Mouse (Mus musculus) common myeloid progenitor, adult 5-6 weeks (primary cell): ENCODE measurements around the gene Akap13. TPM values are rescaled to one million over a fixed set of nuclear protein-coding genes. Genes with fewer than 3 reads are reported as not detected.
A peak's percentile ranks its signal among the peaks of the same experiment; 100 is the strongest.

Experiments
- ATAC-seq: replicated peaks from 2 replicates; pipeline ENCODE4 v1.8.0; 2016; ENCODE audit warnings: low read depth, mild to moderate bottlenecking, moderate TSS enrichment, inconsistent platforms; ENCODE audit not compliant: poor library complexity, severe bottlenecking
- total RNA-seq: library from RNA; stranded (forward); fragments of 200-1000, 187-1606 nt; gene quantifications from 2 replicates; pipeline ENCODE4 v1.2.3, GENCODE M21; 2017

Akap13 gene
- total RNA-seq, 1 experiment from 2014 or later = 275 TPM

DNA sequence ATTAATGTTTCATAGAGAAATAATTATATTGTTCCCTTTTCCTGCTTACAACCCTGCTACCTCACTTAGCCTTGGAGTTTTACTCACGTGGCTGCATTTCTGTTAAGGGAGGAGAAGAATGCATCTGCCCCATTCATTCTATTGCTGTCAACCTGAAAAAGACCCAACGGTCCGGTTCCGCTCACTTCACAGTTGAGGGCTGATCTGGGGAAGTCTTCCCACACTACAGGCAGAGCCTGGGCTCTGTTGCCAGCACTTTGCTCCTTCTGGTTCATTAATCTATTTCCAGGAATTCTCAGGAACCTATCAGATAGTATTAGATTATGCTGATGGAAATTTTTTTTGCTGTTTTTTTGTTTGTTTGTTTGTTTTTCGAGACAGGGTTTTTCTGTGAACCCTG lies 239.4 kb downstream of the Akap13 start:
- ATAC-seq = no peak

DNA sequence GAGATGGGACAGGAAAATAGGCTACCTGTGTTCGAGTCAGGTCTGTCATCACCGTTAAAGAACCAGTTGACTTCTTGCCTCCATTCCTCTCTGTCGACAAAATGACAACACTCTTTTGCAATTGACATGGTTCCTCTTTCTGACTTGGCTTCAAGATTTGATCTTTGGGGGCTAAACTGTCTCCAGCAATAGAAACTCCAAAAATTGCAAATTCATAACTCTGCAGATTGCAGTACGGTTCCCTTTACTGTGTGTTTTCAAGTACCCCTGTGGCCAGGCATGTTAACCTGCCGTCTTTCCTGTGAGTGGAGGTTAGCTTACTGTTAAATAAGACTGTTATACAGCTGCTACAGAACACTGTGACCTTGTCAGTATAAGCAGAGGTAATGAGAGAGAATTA lies 244.5 kb downstream of the Akap13 start:
- ATAC-seq = peak; percentile 64

DNA sequence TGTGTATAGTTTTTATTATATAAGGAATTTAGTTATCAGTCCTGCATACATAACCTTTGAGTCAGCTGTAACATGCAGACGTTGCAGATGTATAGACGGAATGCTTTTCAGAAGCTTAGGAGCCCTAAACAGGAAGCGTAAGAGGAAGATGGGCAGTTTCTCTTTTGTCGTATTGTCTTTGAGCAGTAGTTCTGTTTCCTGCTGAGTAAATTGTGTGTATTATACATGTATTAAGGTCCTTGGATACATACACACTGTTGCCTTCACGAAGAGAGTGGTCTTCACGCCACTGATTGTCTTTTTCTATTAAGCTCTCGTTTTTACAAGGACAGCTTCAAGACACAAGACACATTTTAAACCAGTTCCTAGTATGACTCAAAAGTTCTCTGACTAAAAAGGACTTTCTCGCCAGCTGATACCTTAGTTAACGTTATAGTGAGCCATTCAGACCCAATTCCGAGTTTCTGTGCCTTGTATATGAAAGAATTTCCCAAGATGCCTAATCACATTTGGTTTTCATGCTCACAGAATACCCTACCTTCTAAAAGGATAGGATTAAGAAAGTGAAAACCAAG lies 245.5 kb downstream of the Akap13 start:
- ATAC-seq = no peak

DNA sequence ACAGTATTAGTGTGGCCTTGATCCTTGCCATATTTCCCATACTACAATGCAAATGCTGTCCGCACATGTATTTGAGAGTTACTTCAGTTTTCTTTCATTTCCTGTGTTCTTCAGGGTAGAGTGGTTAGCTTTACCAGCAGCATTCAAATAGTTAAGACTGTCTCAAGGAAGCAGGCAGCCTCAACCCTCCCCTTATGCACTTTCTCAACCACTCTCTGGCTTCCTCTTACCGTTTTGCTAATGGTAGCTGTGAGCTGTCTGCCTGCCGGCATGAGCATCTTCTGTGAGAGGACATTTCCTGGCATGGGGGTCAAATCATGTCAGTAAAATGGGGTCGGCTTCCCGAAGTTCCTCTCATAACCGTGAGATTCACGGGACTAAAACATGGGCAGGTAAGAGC lies 246.4 kb downstream of the Akap13 start:
- ATAC-seq = peak; percentile 54

DNA sequence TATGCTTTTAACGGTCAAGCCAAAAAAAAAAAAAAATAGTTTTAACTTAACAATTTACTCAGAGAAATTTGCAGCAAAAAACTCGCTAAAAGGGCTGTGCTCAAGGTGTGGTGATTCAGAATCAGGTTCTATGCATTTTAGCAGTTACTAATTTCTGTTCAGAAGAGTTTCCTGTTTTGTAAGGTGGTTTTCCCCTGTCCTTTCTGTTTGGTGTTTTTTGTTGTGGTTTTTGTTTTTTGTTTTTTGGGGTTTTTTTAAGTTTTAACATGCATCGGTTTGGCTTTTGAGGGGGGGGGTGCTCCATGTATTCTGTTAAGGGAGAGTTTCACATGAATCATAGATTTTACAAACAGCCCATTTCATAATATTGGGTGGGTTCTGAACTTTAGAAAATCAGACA lies 247.0 kb downstream of the Akap13 start:
- no peak for ATAC-seq

DNA sequence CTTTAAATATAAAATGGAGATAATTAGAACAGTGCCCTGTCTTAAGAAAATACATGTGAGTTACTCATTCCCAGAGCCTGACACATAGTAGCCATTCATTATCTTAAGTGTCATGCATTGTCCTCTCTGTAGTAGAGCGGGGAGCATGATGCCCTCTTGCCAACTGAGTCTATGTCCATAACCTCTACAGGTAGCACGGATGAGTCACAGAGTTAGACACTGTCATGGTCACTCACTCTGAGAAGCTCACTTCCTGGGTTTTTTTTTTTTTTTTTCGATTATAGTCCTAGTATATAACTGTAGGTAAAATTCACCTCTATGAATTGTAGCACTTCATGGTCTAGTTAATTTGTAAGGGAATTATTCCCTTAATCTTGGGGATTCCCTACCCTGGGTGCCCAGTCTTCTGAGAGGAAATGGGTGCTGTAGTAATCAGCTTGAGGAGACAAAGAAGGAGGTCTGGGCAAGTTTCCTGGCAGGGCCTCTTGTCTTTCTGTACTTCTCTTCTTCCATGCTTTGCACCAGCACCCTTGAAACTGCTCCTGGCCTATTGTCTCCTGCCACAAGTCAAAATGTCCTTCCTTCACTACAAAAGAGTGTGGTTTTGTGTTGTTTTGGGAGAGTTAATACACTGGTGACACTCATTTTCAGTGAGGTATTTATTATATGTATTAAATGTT lies 247.8 kb downstream of the Akap13 start:
- ATAC-seq = no peak

DNA sequence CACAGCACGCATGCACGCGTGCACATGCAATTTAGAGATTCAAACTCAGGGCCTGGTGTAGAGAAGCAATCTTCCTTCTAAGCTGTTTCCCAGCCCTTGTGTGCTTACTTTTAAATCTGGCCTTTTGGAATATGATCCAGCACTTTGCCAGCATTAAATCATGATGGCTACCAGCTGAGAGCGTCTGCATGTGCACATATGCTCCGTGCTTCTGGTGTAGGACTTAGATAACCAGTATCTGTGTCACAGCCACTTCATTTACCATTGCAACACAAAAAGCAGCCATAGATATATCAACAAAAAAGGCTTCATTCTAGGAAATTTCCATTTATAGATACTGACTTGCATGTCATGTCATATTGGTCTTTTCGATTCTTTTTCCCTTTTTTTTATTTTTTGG lies 249.5 kb downstream of the Akap13 start:
- no peak for ATAC-seq

DNA sequence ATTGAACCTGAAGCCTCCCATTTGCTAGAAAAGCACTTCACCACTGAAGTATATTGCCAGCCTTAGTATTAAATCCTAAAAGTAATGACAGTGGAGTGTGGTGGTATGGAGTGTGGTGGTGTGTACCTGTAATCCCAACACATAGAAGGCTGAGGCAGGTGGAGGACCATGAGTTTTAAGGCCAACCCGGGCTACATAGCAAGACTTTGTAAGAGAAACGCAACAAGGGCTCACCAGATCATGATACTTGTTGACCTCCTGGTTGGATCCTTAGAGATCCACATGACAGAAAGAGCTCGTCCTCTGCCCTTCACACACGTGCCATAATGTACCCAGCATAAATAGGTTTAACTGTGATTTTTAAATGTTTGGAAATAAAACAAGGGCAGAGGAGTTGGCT lies 254.6 kb downstream of the Akap13 start:
- ATAC-seq = no peak

DNA sequence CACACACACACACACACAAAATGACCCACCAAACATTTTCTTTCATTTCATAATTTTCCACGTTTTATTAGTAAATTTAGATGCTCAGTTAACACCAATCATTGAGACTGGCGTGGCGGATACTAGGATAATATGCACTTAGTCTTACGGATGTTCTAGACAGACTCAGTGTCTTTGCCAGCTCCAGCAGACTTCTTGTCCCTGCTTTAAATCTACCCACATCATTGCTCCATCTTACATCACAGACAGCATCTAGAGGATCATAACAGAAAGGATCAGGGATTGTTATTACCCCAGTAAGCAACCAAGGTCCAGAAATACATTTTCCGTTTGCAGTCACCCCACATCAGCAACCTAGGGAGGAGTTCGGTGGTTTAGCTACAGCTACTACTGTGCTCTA lies 255.6 kb downstream of the Akap13 start:
- no peak for ATAC-seq

DNA sequence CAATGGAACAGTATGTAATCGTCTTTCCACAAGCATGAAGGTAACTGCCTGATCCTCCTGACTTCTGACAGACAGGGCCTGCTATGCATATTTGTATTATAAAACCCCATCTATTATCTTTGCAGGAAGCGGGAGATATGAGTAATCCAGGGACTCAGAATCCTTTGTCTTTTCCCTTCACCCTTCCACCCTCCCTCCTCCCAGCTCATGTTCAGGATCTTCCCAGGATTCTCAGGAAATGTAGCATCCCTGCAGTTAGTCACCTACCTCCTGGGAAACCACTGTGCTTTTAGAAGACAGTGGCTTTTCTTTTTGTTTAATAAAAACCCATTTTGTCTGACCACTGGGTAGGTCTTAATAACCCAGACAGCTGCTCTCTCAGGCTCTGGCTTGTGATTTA lies 256.1 kb downstream of the Akap13 start:
- ATAC-seq = no peak

DNA sequence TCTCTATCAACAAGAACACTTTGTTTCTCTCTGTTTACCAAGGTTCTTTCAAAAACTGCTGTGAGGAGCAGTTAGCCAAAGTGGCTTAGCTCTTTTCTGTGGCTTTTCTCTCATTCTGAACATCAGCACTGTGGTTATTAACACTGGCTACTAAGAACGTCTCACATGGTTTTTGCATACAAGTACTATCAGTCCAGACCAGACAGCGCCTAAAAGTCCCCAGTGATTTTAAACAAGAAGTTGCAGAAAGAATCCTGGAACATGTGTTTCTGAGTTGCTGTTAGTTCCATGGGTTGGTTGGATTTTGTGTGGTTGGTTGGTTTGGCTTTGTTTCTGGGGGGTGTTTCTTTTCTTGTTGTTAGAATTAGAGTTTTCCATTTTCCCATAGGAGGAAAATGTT lies 257.5 kb downstream of the Akap13 start:
- ATAC-seq = peak; percentile 53

DNA sequence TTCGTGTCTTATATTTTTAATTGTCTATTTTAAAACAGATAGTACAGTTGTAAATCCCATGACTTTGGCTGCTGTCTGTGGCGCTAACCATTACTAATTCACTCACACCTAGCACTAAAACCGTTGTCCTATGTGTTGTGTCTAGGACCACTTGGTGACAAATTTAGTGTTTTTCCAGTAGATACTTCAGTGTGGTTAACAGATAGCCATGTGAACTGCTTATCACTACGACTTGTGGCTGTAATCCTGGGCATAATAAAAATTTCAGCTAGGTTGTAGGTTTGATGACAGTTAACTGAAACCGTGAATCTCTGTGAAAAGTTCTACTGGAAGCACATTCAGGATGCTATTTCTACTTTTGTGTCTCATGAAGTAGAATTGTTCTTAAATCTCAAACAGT lies 258.6 kb downstream of the Akap13 start:
- 0 out of 2 replicates have a peak, but pooled peaks have one; percentile 26 for ATAC-seq

DNA sequence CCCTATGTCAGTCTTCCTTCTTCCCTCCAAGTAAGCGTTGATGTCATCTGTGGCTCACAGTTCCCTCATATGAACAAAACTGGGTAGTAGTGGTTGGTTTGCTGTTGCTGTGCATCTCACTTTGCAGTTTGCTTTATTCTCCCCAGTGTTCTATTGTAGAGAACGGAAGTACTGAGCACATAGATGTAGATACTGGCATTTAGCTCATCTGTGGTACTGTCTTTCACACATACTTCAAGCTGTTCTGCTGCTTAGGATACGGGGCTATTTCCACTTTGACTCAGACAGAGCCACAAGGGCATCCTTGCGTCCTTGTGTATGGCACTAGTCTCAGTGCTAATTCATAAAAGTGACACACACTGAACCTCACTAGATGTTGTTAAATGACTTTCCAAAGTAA lies 259.7 kb downstream of the Akap13 start:
- no peak for ATAC-seq

DNA sequence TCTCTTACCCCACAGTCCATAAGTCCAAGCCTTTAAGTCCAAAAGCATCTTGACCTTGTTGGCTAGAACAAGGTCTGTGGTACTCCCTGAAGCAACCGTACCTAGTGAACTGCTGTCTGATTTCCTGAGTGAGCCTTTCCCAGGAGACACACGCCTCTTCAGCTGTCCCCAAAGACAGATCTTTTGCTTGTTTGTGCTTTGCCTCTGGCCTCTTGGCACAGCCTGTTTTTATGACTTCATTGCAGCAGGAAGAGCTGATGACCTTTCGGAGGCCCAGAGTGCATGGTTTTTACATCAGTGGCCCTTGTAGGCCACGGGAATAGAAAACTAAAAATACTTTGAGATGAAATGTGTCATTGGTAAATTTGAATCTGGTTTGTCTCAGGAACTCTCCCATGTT lies 260.6 kb downstream of the Akap13 start:
- ATAC-seq = no peak

DNA sequence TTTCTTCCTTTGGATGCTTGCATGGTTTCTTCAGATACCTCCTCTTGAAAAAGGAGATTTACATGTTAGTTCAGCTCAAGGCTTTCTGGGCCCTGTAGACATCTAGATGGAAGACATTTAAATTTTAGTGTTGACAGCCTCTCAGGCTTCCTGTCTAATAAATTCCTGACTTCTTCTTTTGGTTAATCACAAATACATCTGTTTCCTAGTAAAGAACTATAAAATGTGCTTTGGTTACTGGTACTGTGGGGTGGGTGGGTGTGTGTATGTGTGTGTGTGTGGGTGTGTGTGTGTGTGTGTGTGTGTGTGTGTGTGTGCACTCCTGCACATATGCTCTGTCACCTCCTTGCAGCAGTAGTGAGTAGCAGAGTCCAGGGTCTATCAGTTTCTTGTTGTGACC lies 262.0 kb downstream of the Akap13 start:
- peak; percentile 45 for ATAC-seq

DNA sequence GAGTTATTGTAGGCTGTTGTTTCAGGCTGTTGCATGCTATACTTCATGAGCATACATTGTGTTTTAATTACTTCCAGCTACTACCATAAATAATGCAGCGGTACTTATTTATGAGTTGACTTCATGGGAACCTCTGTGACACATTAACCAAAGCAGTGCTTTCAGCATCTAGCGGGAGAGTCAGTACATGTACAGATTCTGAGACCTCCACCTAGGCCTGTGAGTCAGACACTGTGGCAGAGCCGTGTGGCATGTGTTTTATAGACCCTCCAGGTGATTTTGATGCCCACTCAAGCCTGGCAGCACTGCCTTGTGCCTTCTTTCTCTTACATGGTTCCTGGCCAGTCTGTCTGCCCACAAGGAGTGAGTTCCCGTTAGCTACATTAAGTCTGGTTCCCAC lies 266.0 kb downstream of the Akap13 start:
- no peak for ATAC-seq

DNA sequence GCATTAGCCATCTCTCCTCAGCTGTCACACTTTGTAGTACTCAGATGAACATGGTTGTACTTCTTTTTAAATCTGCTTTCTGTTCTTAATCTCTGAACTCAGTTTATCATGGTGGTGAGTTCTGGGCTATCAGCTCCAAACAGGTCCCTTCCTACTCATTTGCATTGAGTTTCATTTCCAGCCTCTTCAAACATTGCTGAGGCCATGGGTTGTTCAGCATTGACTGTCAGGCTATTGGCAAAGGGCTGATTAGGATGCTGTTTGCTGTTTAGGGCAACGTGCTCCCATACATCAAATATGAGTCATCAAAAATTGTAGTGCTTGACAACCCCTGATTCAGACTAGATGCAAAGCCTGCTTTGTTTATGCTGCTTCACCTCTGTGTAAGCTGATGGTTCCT lies 268.7 kb downstream of the Akap13 start:
- peak; percentile 27; the same call in 1 of the 2 replicates for ATAC-seq

DNA sequence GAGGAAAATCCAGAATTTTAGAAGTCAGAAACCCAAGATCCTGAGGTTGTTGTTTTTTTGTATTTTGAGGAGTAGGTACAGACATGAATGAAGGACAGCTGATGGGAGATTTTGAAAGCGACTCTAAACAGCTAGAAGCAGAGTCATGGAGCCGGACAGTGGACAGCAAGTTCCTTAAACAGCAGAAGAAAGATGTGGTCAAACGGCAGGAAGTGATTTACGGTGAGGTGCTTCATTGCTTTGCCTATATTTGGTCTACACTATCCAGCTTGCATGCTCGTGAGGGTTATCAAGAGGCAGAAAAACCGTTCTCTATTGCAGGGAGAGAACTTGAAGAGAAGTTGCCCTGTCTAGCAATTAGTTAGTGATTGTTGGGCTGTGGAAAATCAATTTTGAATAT lies 270.6 kb downstream of the Akap13 start:
- peak; percentile 70 for ATAC-seq

DNA sequence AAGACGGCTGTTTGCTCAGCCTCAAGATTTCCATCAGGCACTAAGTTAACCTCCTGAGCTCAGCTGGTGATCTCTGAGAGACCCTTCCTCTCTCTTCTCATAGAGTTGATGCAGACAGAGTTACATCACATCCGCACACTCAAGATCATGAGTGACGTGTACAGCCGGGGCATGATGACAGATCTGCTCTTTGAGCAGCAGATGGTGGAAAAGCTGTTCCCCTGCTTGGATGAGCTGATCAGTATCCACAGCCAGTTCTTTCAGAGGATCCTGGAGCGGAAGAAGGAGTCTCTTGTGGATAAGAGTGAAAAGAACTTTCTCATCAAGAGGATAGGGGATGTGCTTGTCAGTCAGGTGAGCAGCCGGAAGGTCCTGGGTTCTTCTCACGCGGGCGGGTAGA lies 271.5 kb downstream of the Akap13 start:
- ATAC-seq = no peak

DNA sequence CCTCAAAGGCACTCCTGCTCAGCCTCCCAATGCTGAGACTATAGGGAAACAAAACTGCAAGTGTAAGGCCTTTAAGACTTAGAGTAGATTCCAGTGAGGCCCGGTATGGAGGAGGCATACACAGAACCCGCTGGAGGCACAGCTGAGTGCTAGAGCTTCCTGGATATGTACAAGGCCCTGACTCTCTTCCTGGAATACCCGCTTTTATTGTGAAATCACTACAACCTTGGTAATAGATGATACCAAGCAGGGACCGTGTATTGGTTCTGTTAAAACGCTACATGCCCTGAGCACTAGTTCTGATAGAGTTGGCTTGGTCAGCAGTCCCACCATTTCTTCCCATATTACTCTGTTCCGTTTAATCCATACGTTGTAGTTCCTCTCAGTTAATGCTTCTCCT lies 274.3 kb downstream of the Akap13 start:
- ATAC-seq = no peak

DNA sequence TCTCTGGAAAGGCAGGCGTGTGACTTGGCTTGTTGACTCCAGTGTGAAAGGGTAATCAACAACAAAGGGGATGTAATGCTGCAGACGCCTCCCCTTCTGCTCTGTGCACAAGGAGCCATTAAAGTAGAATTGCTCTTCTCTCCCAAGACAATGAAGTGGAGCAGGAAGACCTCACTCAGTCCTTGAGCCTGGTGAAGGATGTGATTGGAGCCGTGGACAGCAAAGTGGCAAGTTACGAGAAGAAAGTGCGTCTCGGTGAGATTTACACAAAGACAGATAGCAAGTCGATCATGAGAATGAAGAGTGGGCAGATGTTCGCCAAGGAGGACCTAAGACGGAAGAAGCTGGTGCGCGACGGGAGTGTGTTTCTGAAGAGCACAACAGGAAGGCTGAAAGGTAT lies 274.9 kb downstream of the Akap13 start:
- ATAC-seq = no peak

DNA sequence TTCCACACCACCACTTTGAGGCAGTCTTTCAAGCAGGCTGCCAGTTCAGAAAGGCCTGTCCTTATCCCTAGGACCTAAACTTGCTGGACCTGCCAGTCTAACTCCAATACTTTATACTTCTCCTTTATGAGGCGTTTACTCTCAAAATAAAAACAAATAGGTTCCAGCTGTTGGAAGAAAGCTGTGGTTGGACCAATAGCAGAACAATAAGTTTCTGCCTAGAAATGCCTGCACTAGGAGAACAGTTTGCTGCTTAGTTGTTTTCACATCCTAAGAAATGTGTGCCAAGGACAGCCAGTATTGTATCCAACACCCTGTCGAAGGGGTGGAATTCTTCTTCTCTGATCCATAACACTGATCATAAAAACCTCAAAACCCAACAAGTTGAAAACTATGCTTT lies 276.6 kb downstream of the Akap13 start:
- no peak for ATAC-seq
